Mouse (Mus musculus): ENCODE measurements around the gene Zfp791.

The Zfp791 gene

DNA sequence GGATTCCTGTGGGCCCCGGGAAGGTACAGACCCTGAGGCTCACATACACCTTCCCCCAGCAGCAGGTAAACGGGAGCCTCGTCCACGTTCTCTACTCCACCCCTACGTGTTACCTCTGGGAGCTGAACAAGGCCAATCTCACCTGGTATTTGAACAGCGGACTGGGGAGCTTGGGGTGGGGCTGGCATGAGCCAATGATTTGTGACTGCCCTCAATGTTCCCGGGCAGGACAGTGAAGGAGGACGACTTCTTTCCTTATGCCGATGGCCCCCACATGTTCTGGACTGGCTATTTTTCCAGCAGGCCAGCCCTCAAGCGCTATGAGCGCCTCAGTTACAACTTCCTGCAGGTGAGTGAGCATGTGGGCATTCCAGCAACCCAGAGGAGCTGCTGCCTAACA, 32.0 kb downstream of the Zfp791 start:
- TF ChIP-seq GATA4 (IDR thresholded peaks at IDR 0.05; ENCODE audit: insufficient replicate concordance, low read length) = no peak

DNA sequence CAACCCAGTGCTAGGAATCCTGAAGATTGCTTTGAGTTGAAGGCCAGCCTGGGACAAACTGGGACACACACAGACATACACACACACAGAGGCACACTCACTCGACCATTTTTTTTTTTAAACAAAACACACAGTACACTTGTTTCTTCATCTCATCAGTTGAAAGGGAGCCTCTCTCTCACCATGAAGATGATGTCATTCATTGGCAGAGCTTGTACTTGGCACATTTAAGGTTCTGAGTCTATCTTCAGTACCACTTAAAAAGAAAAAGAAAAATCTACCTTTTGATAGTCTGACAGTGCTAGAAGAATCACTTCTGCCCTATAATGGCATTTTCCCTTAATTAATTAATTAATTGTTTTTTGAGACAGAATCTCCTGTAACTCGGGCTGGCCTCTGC, 34.1 kb downstream of the Zfp791 start:
- TF ChIP-seq GATA4 (IDR thresholded peaks at IDR 0.05; ENCODE audit: insufficient replicate concordance, low read length) = no peak

GRCm38 (mm10) chr8:85086238-85086637, 36.7 kb downstream of the Zfp791 start:
- no peak for TF ChIP-seq GATA4 (IDR thresholded peaks at IDR 0.05; ENCODE audit: insufficient replicate concordance, low read length)

GRCm38 (mm10) chr8:85084633-85085032, 38.3 kb downstream of the Zfp791 start:
- no peak for TF ChIP-seq GATA4 (IDR thresholded peaks at IDR 0.05; ENCODE audit: insufficient replicate concordance, low read length)

- peak; percentile 46; the same call in 1 of the 2 replicates for TF ChIP-seq GATA4 (IDR thresholded peaks at IDR 0.05; ENCODE audit: insufficient replicate concordance, low read length)
These were observed 39.6 kb downstream of the Zfp791 start, which contains the start of gene Man2b1 for GRCm38 (mm10) chr8:85083108-85083813. Gene Man2b1, plus strand, starts transcription at chr8:85083270.

GRCm38 (mm10) chr8:85081216-85081555, 41.7 kb downstream of the Zfp791 start, which contains the start of gene Wdr83:
Gene Wdr83, minus strand, starts transcription at chr8:85081306.
- TF ChIP-seq GATA4 (IDR thresholded peaks at IDR 0.05; ENCODE audit: insufficient replicate concordance, low read length) = no peak

GRCm38 (mm10) chr8:85080532-85081215, 42.2 kb downstream of the Zfp791 start, which contains the start of gene Wdr83os:
Gene Wdr83os, plus strand, starts transcription at chr8:85080740.
- TF ChIP-seq GATA4 (IDR thresholded peaks at IDR 0.05; ENCODE audit: insufficient replicate concordance, low read length) = no peak

DNA sequence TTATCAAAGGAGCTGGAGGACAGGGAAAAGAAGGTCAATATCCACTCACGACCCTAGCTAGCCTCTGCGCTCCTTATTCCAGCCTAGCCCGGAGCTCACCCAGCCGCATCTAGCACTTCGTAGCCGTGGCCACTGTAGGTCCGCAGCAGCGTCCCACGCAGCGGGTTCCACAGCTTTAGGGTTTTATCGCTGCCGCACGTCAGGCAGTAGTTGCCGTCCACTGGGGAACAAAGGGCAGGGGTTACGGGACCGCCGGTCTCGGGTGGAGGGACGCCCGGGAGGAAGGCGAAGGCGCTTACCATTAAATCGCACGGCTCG, 42.7 kb downstream of the Zfp791 start:
- no peak for TF ChIP-seq GATA4 (IDR thresholded peaks at IDR 0.05; ENCODE audit: insufficient replicate concordance, low read length)

GRCm38 (mm10) chr8:85076993-85077392, 45.9 kb downstream of the Zfp791 start:
- TF ChIP-seq GATA4 (IDR thresholded peaks at IDR 0.05; ENCODE audit: insufficient replicate concordance, low read length) = no peak

- no peak for TF ChIP-seq GATA4 (IDR thresholded peaks at IDR 0.05; ENCODE audit: insufficient replicate concordance, low read length)
These were observed 46.9 kb downstream of the Zfp791 start for GRCm38 (mm10) chr8:85076001-85076400.

GRCm38 (mm10) chr8:85074617-85075016, 48.3 kb downstream of the Zfp791 start:
- no peak for TF ChIP-seq GATA4 (IDR thresholded peaks at IDR 0.05; ENCODE audit: insufficient replicate concordance, low read length)

DNA sequence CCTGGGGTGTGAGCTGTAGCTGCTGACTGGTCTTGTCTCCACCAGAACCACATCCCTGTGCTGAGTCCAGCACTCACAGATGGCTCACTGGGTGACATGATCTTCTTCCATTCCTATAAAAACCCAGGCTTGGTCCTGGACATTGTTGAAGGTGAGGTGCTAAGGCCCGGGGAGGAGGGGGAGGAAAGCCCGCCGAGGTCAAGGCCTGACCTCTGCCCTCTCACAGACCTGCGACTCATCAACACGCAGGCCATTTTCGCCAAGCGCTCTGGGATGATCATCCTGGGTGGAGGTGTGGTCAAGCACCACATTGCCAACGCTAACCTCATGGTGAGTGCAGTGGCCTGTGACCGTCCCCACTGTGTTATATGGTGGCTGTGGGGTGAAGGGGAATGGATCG, 48.7 kb downstream of the Zfp791 start:
- no peak for TF ChIP-seq GATA4 (IDR thresholded peaks at IDR 0.05; ENCODE audit: insufficient replicate concordance, low read length)

- TF ChIP-seq GATA4 (IDR thresholded peaks at IDR 0.05; ENCODE audit: insufficient replicate concordance, low read length) = no peak
These were observed 49.8 kb downstream of the Zfp791 start for GRCm38 (mm10) chr8:85073041-85073612.

- TF ChIP-seq GATA4 (IDR thresholded peaks at IDR 0.05; ENCODE audit: insufficient replicate concordance, low read length) = no peak
These were observed 50.4 kb downstream of the Zfp791 start for GRCm38 (mm10) chr8:85072364-85072929.

DNA sequence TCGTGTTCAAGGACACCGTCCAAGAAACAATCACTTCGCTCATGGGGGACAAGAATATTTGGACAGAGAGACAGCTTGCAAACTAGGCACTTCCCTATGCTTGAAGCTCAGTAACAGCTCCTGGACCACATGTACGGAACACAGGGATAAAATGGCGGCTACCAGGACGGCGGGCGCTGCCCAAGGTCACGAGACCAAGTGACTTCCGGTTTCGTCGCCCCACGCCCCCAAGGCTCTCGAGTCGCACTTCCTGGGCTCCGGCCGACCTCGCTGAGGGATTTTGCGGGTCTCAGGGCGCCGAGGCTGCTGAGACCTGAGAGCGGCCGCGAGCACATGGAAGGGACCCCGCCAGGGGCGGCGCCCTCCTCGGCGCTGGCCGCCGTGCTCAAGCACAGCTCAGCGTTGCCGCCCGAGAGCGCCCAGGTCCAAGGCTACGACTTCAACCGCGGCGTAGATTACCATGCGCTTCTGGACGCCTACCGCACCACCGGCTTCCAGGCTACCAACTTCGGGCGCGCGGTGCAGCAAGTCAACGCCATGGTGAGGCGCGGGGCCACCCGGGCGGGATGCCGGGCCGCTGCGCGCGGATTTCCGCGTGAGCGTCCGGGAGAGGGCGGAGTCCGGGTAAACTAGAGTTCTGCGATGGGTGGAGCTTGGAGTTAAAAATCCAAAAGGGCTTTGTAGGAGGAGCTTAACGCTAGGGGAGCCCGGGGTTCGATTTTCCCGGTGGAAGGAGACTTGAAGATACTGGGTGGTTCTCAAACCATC, 51.2 kb downstream of the Zfp791 start, which contains the start of gene Dhps:
Dhps (plus strand) TSS at position 244 of the 768 bp plus-strand sequence.
- TF ChIP-seq GATA4 (IDR thresholded peaks at IDR 0.05; ENCODE audit: insufficient replicate concordance, low read length) = no peak; the same call in 1 of the 2 replicates
